Mouse (Mus musculus) right cerebral cortex, postnatal 10 days (tissue): ENCODE measurements at regions not wholly inside any gene's neighbourhood (a gene's known extent, or its start where the extent isn't known, plus 50 kb on each side); places are given as distances from the start of the nearest gene placed in this dataset.

Experiments used
- DNase-seq, 2 experiments: peaks; one replicate each; pipeline ENCODE4 v3.0.0; 2021; ENCODE audit warnings: low spot score in 2 of 2

DNA sequence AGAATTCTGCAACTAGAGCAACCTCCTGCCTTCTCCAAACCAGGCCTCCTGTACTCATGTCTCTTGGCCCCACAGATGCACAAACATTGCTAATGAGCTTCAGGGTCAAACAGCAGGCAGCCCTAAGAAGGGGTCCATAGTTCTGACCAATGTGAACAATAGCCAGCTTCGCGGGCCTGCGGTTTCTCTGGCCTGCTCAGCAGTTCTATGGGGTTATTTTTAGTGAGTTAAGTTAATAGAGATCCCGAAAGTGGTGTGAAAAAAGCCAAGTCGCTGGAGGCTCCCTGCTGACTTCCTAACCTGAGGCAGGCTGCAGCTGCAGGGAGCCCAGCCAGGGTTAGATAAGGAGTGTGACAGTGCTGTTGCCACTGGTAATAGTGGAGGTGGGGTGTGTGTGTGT lies 106.6 kb downstream of the Pdcd6ip start:
- DNase-seq = no peak

- no peak for DNase-seq
Measured at GRCm38 (mm10) chr9:113587260-113587659, 120.8 kb downstream of the Pdcd6ip start.

- DNase-seq = no peak
Measured at GRCm38 (mm10) chr9:113586477-113586876, 121.6 kb downstream of the Pdcd6ip start.

GRCm38 (mm10) chr9:113578221-113578620 lies 129.8 kb downstream of the Pdcd6ip start:
- DNase-seq = no peak

GRCm38 (mm10) chr9:113568849-113569248 lies 139.2 kb downstream of the Pdcd6ip start:
- DNase-seq = no peak

- no peak for DNase-seq
Measured at GRCm38 (mm10) chr9:113567705-113568104, 140.4 kb downstream of the Pdcd6ip start.

DNA sequence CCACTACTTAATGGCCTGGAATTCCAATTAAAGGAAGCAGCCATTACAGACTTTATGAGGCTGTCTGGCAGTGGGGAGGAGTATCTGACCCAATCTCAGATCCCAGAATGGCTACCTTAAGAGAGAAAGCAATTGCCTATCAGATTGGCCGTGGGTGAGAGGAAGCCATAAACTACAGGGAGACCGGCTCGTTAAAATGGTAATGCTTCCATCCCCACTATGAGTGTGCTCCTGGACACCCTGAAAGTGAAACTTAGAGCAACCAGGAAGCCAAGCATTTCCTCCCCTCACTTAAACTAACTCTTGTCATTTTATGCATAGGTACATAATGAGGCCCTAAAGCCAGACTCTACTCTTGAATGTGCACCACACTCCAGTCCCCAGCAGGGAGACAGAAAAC lies 141.4 kb downstream of the Pdcd6ip start:
- DNase-seq = no peak

DNA sequence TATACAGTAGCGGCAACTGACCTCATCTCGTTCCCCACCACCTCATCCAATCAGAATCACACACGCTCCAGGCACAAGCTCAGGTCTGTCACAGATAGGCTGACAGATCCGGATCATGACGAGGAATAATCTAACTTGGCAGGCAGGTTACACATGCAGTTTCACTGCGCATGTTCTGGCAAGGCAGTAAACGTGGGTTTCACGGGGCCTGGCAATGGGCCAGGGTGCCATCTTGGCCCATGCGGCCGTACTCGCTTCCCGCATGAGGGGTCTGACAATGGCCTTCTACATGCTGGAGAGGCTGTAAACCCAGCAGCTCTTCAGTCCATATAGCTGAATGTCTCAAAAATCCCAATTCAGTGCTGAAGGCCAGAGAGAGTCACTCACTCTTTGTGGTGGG lies 154.1 kb downstream of the Pdcd6ip start:
- peak in 1 of 2 experiments; percentile 17 for DNase-seq

- peak in 1 of 2 experiments; percentile 7 for DNase-seq
Measured at GRCm38 (mm10) chr9:113547458-113547857, 160.6 kb downstream of the Pdcd6ip start.

DNA sequence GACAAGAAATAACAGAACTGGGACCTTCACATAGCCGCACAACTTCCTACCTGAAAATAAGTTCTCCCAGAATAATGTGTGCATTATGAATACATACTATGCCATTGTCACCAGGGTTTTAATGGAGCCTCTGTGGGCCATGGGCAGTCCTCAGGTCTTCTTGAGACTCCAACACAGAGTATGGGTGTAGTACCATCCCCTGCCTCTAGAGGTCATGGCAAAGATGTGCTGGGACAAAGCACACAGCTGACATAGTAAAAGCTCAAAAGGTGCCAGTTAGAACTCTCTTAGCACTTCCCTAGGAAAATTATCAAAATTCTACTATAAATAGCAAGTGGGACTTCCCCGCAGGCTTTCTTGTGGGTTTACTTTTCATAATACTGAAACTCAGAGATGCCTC lies 179.5 kb downstream of the Pdcd6ip start:
- DNase-seq = peak; percentile 37 to 64

GRCm38 (mm10) chr9:113524307-113524706 lies 183.8 kb downstream of the Pdcd6ip start:
- peak; percentile 17 to 27 for DNase-seq

DNA sequence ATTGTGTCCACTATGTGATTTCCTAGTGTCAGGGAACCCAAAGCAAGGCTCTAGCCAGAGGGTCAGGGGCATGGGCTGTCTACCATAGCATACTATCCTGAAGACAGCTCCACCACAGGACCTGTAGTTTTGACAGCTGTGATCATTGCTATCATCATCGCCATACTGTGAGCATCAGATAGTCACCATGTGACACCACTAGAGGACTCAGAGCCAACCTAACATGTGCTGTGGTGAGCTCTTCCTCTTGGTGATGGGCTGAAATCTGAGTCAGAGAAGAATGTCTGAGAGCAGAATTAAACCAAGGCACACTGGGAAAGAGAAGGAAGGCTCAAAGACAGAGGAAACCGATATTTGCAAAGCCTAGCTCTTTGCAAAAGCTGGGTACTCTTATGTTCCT lies 184.9 kb downstream of the Pdcd6ip start:
- peak in 1 of 2 experiments; percentile 17 for DNase-seq

GRCm38 (mm10) chr9:113519727-113520126 lies 188.3 kb downstream of the Pdcd6ip start:
- peak in 1 of 2 experiments; percentile 23 for DNase-seq

GRCm38 (mm10) chr9:113518482-113518881 lies 189.6 kb downstream of the Pdcd6ip start:
- peak; percentile 15 to 25 for DNase-seq

GRCm38 (mm10) chr9:113517756-113518155 lies 190.3 kb downstream of the Pdcd6ip start:
- peak; percentile 9 to 11 for DNase-seq

- DNase-seq = peak; percentile 18 to 23
Measured at GRCm38 (mm10) chr9:113515703-113516020, 192.4 kb downstream of the Pdcd6ip start.

GRCm38 (mm10) chr9:113514846-113515702 lies 193.0 kb downstream of the Pdcd6ip start:
- DNase-seq = peak; percentile 61 to 69

GRCm38 (mm10) chr9:113511302-113511701 lies 196.8 kb downstream of the Pdcd6ip start:
- DNase-seq = peak; percentile 56 to 65

GRCm38 (mm10) chr9:113509368-113509767 lies 198.7 kb downstream of the Pdcd6ip start:
- DNase-seq = peak in 1 of 2 experiments; percentile 31

DNA sequence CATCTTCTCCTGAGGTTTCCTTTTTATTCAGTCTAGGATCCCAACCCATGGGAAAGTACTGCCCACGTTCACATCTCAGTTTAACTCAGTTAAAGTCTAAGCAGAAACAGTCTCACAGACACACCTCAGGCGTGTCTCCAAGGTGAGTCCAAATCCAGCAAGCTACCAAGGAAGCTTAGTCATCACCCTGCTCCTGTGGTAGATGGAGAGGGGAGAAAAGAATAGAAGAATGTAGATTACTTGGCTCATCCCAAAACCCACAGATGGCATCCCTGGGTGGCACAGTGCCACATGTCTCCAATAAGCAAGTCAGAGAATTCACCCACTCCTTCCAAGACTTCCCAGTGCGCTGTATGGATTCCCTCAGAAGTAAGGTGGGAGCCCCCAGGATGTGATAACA lies 199.2 kb downstream of the Pdcd6ip start:
- DNase-seq = peak; percentile 88 to 93

- DNase-seq = peak; percentile 81 to 90
Measured at GRCm38 (mm10) chr9:113507561-113508460, 200.2 kb downstream of the Pdcd6ip start.

GRCm38 (mm10) chr9:113499246-113499645 lies 208.8 kb downstream of the Pdcd6ip start:
- DNase-seq = no peak
